Mouse (Mus musculus) urinary bladder, postnatal 25 days (tissue): Measurements from ENCODE around the gene Ugt1a9.
"Not testable (repeated sequence)": the region's sequence is repeated elsewhere in the genome, so short reads cannot be mapped to it uniquely, and the experiment has no call there.

Experiments
- DNase-seq: peaks from one replicate; pipeline ENCODE4 v3.0.0; 2022; ENCODE audit warnings: low spot score

The Ugt1a9 gene

GRCm38 (mm10) chr1:88070495-88070894 is at the start of gene Ugt1a9:
TSS of gene Ugt1a9 (plus strand) at chr1:88070800.
- no peak for DNase-seq

GRCm38 (mm10) chr1:88025244-88025643 is 45.4 kb upstream of the Ugt1a9 start:
- DNase-seq = not testable (repeated sequence)

- not testable (repeated sequence) for DNase-seq
Measured at GRCm38 (mm10) chr1:88043044-88043443, 27.6 kb upstream of the Ugt1a9 start.

- DNase-seq = not testable (repeated sequence)
Measured at GRCm38 (mm10) chr1:88044832-88045437, 25.7 kb upstream of the Ugt1a9 start.

GRCm38 (mm10) chr1:88047408-88047807 is 23.2 kb upstream of the Ugt1a9 start:
- not testable (repeated sequence) for DNase-seq

GRCm38 (mm10) chr1:88055088-88055487 is 15.5 kb upstream of the Ugt1a9 start, which contains the start of gene Ugt1a10:
TSS of gene Ugt1a10 (plus strand) at chr1:88055388.
- no peak for DNase-seq

GRCm38 (mm10) chr1:88066472-88067102 is 4.0 kb upstream of the Ugt1a9 start:
- not testable (repeated sequence) for DNase-seq

GRCm38 (mm10) chr1:88070902-88071301 is 302 bp downstream of the Ugt1a9 start:
- no peak for DNase-seq

- no peak for DNase-seq
Measured at GRCm38 (mm10) chr1:88074471-88074870, 3.9 kb downstream of the Ugt1a9 start.

GRCm38 (mm10) chr1:88077128-88077527 is 6.5 kb downstream of the Ugt1a9 start:
- no peak for DNase-seq

- DNase-seq = no peak
Measured at GRCm38 (mm10) chr1:88081670-88082069, 11.1 kb downstream of the Ugt1a9 start.

GRCm38 (mm10) chr1:88086125-88086524 is 15.5 kb downstream of the Ugt1a9 start:
- DNase-seq = no peak

GRCm38 (mm10) chr1:88087513-88087912 is 16.9 kb downstream of the Ugt1a9 start, which contains the start of gene Ugt1a8:
TSS of gene Ugt1a8 (plus strand) at chr1:88087813.
- no peak for DNase-seq

- no peak for DNase-seq
Measured at GRCm38 (mm10) chr1:88092341-88092740, 21.7 kb downstream of the Ugt1a9 start.

GRCm38 (mm10) chr1:88094270-88094676 is 23.7 kb downstream of the Ugt1a9 start:
- not testable (repeated sequence) for DNase-seq

GRCm38 (mm10) chr1:88094941-88095492 is 24.4 kb downstream of the Ugt1a9 start, which contains the start of gene Ugt1a7c:
TSS of gene Ugt1a7c (plus strand) at chr1:88095062.
- peak; percentile 42 for DNase-seq

GRCm38 (mm10) chr1:88098546-88098945 is 27.9 kb downstream of the Ugt1a9 start:
- DNase-seq = not testable (repeated sequence)

GRCm38 (mm10) chr1:88099691-88100090 is 29.1 kb downstream of the Ugt1a9 start:
- DNase-seq = not testable (repeated sequence)

- not testable (repeated sequence) for DNase-seq
Measured at GRCm38 (mm10) chr1:88103019-88103418, 32.4 kb downstream of the Ugt1a9 start, which contains the start of gene Ugt1a6b. TSS of gene Ugt1a6b (plus strand) at chr1:88103252.

GRCm38 (mm10) chr1:88103697-88104468 is 33.3 kb downstream of the Ugt1a9 start:
- not testable (repeated sequence) for DNase-seq

GRCm38 (mm10) chr1:88104667-88105430 is 34.2 kb downstream of the Ugt1a9 start:
- no peak for DNase-seq
